Mouse (Mus musculus): Measurements from ENCODE around the gene Dhx37. TPM values are rescaled to one million over a fixed set of nuclear protein-coding genes. Genes with fewer than 3 reads are reported as not detected.
A peak's percentile ranks its signal among the peaks of the same experiment; 100 is the strongest.

The Dhx37 gene
- polyA plus RNA-seq (2012; rRNA removed), result 10.1 and 13.2 TPM in 2 replicates

DNA sequence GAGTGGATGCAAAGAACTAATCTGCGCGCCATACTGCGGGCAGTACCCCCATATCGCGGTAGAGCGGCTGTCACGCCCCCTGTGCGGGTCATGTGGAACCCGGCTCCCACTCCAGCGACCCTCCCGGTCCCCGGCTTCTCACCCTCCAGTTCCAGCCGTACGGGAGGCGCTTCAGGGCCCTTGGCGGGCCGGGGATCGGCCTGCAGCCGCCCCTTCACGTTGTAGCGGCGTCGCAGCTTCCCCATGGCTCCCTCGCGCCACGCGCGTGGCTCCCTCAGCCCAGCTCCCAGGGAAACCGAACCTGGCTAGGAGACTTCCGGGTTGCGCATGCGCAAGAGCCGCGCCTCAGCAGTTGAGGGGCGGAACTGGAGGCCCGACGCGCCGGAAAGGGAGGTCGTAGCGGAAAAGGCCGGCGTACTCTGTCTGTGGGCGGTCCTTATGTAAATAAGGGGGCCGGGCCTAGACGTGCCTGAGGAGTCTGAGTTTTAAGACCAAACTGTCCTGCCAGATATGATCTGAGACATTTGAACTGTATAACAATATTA, at the start of gene Dhx37:
Dhx37 (minus strand) TSS at position 329 of the 545 bp plus-strand sequence.
- under 1% methylated on average over 46 of the region's 46 CpGs for WGBS

DNA sequence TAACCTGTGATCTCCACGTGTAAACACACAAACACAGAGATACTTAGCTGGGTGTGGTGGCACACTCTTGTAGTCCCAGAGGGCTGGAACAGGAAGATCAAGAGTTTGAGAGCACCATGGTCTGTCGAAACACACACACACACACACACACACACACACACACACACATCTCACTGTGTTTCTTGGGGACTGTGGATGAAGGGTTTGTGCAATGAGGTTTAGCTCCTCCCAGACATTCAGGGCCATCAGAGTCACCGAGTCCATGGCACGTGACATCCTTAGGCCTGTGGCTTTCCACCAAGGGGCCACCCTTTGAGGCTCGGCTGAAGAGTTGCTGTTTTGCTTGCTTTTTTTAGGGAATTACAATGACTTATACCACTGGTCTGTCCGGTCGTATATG, 48.6 kb upstream of the Dhx37 start:
- H3K36me3 ChIP-seq (ENCODE audit: control insufficient read depth, insufficient read depth, low read length), result peaks cover 37% of the 10 kb centered on the region
- H3K27me3 ChIP-seq (ENCODE audit: control insufficient read depth, insufficient read depth, low read length), result no peaks in the 10 kb centered on the region
- no peak overlapping the region for H3K4me3 ChIP-seq (ENCODE audit: low read depth, low read length)
- TF ChIP-seq CTCF (IDR thresholded peaks at IDR 0.05; ENCODE audit: extremely low read depth, insufficient read length, insufficient replicate concordance, low read depth, low read length) (no peak), POLR2A (IDR thresholded peaks at IDR 0.05; ENCODE audit: low read depth, low read length) (no peak)
- no peak overlapping the region for H3K27ac ChIP-seq (ENCODE audit: insufficient read depth, low read depth, low read length)
- WGBS, result 84% methylated on average over 7 of the region's 7 CpGs
- no peaks in the 10 kb centered on the region for H3K4me1 ChIP-seq (ENCODE audit: control insufficient read depth, insufficient read depth, insufficient read length, low read length)

More for the DNA sequence above, at the start of gene Dhx37:
- peaks cover 19% of the 10 kb centered on the region for H3K36me3 ChIP-seq (ENCODE audit: control insufficient read depth, insufficient read depth, low read length)
- no peak within 1 kb of the TSS for H3K27ac ChIP-seq (ENCODE audit: insufficient read depth, low read depth, low read length)
- TF ChIP-seq POLR2A (IDR thresholded peaks at IDR 0.05; ENCODE audit: low read depth, low read length) (peak; percentile 69), CTCF (IDR thresholded peaks at IDR 0.05; ENCODE audit: extremely low read depth, insufficient read length, insufficient replicate concordance, low read depth, low read length) (no peak)
- H3K27me3 ChIP-seq (ENCODE audit: control insufficient read depth, insufficient read depth, low read length), result no peaks in the 10 kb centered on the region
- peaks cover 13% of the 10 kb centered on the region; the same call in 1 of the 2 replicates for H3K4me1 ChIP-seq (ENCODE audit: control insufficient read depth, insufficient read depth, insufficient read length, low read length)
- peak within 1 kb of the TSS; percentile 83 for H3K4me3 ChIP-seq (ENCODE audit: low read depth, low read length)

DNA sequence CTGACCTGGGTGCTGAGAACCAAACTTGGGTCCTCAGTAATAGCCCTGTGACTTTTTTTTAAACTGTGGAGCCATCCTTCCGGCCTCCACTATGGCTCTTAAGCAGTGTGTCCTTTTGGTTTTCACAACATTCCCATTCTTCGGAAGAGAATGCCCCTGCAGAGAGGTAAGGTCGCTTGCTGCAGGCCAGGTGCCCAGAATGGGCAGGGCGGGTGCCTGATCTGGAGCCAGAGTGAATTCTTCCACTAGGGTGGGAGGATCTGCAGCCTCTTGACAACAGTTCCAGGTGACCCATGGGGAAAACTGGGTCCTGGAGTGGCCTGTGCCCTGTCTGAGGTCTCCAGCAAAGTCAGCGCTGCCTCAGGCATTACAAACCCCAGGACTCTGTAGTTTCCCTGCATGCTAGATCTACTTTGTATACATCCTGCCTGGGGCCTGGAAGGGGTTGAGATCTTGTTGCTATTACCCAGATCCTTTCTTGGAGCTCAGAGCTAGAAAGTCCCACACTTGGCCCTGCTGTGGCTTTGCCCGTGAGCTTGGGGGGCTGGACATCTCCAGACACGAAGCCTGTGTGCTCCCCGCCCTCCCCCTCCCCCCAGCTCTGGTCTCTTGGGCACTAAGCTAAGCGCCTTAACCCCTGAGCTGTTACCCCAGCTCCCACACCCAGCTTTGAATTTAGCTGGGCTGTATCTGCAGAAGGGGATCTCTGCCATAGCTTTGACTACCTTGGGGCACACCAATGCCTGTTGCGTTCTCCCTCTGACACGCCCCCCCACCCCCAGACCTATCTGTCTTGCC, 46.7 kb upstream of the Dhx37 start:
- no peak overlapping the region for H3K4me3 ChIP-seq (ENCODE audit: low read depth, low read length)
- H3K4me1 ChIP-seq (ENCODE audit: control insufficient read depth, insufficient read depth, insufficient read length, low read length), result peaks cover 8% of the 10 kb centered on the region
- no peak for TF ChIP-seq POLR2A (IDR thresholded peaks at IDR 0.05; ENCODE audit: low read depth, low read length)
- peaks cover 29% of the 10 kb centered on the region for H3K36me3 ChIP-seq (ENCODE audit: control insufficient read depth, insufficient read depth, low read length)
- no peaks in the 10 kb centered on the region for H3K27me3 ChIP-seq (ENCODE audit: control insufficient read depth, insufficient read depth, low read length)
- H3K27ac ChIP-seq (ENCODE audit: insufficient read depth, low read depth, low read length), result no peak overlapping the region
- 88% methylated on average over 11 of the region's 11 CpGs for WGBS

DNA sequence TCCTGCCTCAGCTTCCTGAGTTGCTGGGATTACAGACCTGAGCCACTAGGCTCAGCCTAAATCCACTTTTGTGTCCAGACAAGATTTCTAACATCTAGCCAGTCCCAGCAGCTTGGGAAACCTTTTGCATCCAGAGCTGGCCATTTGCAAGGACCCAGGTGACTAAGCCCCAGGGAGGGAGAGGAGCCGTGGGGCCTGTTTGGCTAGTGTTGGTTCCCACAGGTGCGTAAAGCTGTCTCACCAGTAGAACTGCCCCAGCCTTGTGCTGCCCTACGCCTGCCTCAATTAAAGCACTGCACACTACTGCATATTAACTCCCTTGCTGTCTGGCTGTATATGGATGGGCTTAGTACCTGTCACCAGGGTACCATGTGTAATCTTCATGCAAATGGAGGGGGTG, 45.5 kb upstream of the Dhx37 start:
- 86% methylated on average over 3 of the region's 3 CpGs for WGBS
- TF ChIP-seq CTCF (IDR thresholded peaks at IDR 0.05; ENCODE audit: extremely low read depth, insufficient read length, insufficient replicate concordance, low read depth, low read length) (no peak), POLR2A (IDR thresholded peaks at IDR 0.05; ENCODE audit: low read depth, low read length) (no peak)

DNA sequence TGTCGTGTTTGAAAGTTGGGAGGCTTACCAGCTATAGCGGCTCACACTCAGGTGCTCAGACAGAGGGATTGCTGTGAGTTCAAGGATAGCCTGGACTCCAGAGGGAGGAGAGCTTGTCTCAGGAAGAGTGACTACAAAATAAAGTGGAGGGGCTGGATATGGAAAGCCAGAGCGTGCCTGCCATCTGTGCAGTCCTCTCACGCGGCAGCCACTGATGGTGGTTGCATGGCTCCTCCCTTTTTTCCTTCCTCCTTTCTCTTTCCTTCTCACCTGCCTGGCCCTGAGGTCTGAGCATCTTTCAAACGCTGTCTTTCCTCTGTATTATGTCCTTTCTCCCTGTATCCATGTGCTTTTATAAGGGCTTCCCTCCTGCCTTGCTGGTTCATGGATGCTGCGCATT, 44.1 kb upstream of the Dhx37 start:
- H3K36me3 ChIP-seq (ENCODE audit: control insufficient read depth, insufficient read depth, low read length), result peaks cover 12% of the 10 kb centered on the region
- H3K4me1 ChIP-seq (ENCODE audit: control insufficient read depth, insufficient read depth, insufficient read length, low read length), result peaks cover 11% of the 10 kb centered on the region
- TF ChIP-seq POLR2A (IDR thresholded peaks at IDR 0.05; ENCODE audit: low read depth, low read length) (no peak), CTCF (IDR thresholded peaks at IDR 0.05; ENCODE audit: extremely low read depth, insufficient read length, insufficient replicate concordance, low read depth, low read length) (no peak)
- H3K4me3 ChIP-seq (ENCODE audit: low read depth, low read length), result no peak overlapping the region
- no peaks in the 10 kb centered on the region for H3K27me3 ChIP-seq (ENCODE audit: control insufficient read depth, insufficient read depth, low read length)
- WGBS, result 81% methylated on average over 7 of the region's 7 CpGs
- no peak overlapping the region for H3K27ac ChIP-seq (ENCODE audit: insufficient read depth, low read depth, low read length)

More for the DNA sequence above, 45.5 kb upstream of the Dhx37 start:
- no peak overlapping the region for H3K4me3 ChIP-seq (ENCODE audit: low read depth, low read length)
- peaks cover 11% of the 10 kb centered on the region for H3K4me1 ChIP-seq (ENCODE audit: control insufficient read depth, insufficient read depth, insufficient read length, low read length)
- H3K27ac ChIP-seq (ENCODE audit: insufficient read depth, low read depth, low read length), result no peak overlapping the region
- no peaks in the 10 kb centered on the region for H3K27me3 ChIP-seq (ENCODE audit: control insufficient read depth, insufficient read depth, low read length)
- peaks cover 21% of the 10 kb centered on the region for H3K36me3 ChIP-seq (ENCODE audit: control insufficient read depth, insufficient read depth, low read length)

DNA sequence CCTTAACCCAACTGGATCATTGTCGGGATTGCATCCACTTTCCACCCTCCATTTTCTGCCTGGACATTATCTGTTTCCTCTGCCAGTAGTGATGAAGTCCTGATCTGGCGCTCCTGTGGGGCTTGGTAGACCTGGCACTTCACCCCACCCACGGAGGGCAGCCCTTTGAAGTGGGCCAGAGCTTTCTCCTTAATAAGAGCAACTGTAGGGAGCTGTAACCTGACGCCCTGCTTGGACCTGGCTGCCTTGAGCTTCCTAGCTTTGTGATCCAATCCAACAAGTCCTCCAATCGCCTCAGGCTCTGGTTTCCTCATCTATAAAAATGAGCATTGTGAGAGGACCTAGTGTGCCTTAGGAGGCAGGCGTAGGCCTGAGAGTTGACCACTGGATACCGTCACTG, 43.6 kb upstream of the Dhx37 start:
- Histone ChIP-seq H3K27ac (ENCODE audit: insufficient read depth, low read depth, low read length) (no peak overlapping the region), H3K36me3 (ENCODE audit: control insufficient read depth, insufficient read depth, low read length) (peaks cover 9% of the 10 kb centered on the region; the same call in 1 of the 2 replicates), H3K4me3 (ENCODE audit: low read depth, low read length) (peak overlapping the region; percentile 97; the same call in 1 of the 2 replicates), H3K27me3 (ENCODE audit: control insufficient read depth, insufficient read depth, low read length) (no peaks in the 10 kb centered on the region), H3K4me1 (ENCODE audit: control insufficient read depth, insufficient read depth, insufficient read length, low read length) (peaks cover 11% of the 10 kb centered on the region)
- WGBS, result 84% methylated on average over 7 of the region's 7 CpGs
- TF ChIP-seq CTCF (IDR thresholded peaks at IDR 0.05; ENCODE audit: extremely low read depth, insufficient read length, insufficient replicate concordance, low read depth, low read length) (no peak), POLR2A (IDR thresholded peaks at IDR 0.05; ENCODE audit: low read depth, low read length) (no peak)

DNA sequence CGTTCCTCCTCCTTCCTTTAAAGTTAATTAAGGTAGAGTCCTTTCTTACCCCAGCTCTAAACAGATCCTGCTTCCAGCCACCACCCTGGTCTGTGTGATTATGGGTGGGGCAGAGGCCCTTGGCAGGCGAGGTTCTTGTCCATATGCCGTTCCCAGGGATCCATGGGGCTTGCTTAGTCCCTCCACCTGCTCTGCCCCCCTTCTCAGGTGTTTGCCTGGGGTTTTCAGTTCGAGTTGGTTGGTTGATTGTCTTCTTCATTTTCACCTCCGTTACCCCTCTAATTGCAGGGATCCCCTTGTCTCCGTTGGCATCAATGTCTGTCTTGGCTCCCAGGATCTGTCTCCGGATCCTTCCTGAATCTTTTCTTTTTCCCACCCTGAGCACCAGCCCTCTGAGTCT, 42.9 kb upstream of the Dhx37 start:
- H3K27me3 ChIP-seq (ENCODE audit: control insufficient read depth, insufficient read depth, low read length), result no peaks in the 10 kb centered on the region
- WGBS, result 29% methylated on average over 7 of the region's 7 CpGs
- TF ChIP-seq CTCF (IDR thresholded peaks at IDR 0.05; ENCODE audit: extremely low read depth, insufficient read length, insufficient replicate concordance, low read depth, low read length), result no peak
- TF ChIP-seq POLR2A (IDR thresholded peaks at IDR 0.05; ENCODE audit: low read depth, low read length), result no peak
- H3K27ac ChIP-seq (ENCODE audit: insufficient read depth, low read depth, low read length), result peak overlapping the region; percentile 65; the same call in 1 of the 2 replicates
- peaks cover 11% of the 10 kb centered on the region for H3K4me1 ChIP-seq (ENCODE audit: control insufficient read depth, insufficient read depth, insufficient read length, low read length)
- H3K4me3 ChIP-seq (ENCODE audit: low read depth, low read length), result peak overlapping the region; percentile 97
- peaks cover 9% of the 10 kb centered on the region; the same call in 1 of the 2 replicates for H3K36me3 ChIP-seq (ENCODE audit: control insufficient read depth, insufficient read depth, low read length)
